Mouse (Mus musculus) embryo, embryonic 11.5 days (tissue): ENCODE measurements around the gene Nfam1.
"Not testable (repeated sequence)": the region's sequence is repeated elsewhere in the genome, so short reads cannot be mapped to it uniquely, and the experiment has no call there.

Source experiments
- DNase-seq: peaks from one replicate; pipeline ENCODE4 v3.0.0-alpha.2; 2012; ENCODE audit warnings: low read depth, low spot score

Gene Nfam1

GRCm38 (mm10) chr15:83032981-83033541 lies at the start of gene Nfam1:
Gene Nfam1 (minus strand): TSS chr15:83033306.
- DNase-seq: no peak

DNA sequence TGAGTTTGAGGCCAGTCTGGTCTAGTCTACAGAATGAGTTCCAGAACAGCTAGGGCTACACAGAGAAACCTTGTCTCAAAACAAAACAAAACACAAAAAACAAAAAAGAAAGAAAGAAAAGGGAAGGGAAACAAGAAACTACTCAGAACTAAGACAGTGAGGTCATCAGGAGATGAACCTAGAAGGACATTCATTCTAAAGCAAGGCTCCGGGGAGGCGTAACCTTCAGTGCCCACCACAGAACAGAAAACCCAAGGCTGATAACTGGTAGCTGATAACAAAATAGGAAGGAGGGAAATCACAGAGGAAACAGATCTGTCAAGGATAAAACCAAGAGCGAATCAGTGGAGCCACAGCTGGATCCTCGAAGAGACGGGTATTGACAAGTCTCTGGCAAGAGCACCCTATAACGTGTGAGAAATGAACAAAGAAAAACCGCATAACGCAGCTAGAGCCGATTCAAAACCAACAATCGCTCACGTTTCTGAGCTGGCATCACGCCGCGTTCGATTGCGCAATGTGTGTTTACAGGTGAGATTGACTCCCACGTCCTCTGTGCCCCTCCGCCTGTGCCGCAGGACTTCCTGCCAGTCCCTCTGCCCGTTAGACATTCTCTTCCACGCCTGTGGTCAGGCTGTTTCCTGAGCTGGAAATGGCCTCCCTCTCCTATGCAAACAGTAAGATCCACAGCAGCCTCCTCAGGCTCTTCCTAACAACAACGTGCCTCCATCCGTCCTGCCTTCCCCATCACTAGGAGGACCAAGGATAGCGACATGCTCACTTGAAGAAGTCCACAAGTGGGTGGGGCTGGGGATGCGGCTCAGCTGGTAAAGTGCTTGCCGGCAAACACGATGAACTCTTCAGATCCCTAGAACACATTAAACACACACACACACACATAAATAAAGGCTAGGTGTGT lies 42.8 kb upstream of the Nfam1 start:
- no peak for DNase-seq

DNA sequence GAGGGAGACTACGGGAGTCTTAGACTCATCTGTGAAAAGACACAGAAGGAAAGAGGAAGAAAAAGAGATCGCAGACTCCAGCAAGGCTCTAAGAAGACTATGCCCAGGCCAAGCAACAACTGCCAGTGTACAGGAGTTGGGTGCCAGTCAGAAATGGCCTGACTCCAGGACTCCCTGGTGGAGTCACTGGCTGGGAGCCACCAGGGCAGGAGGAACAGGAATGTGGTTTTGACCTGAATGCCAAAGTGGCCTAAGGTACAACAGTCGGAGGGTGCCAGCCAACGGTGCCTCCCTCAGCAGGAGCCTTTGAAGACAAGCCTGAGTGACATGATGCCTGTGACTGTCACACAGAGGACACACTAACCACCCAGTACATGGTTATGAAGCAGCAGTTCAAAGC lies 41.1 kb upstream of the Nfam1 start:
- no peak for DNase-seq

DNA sequence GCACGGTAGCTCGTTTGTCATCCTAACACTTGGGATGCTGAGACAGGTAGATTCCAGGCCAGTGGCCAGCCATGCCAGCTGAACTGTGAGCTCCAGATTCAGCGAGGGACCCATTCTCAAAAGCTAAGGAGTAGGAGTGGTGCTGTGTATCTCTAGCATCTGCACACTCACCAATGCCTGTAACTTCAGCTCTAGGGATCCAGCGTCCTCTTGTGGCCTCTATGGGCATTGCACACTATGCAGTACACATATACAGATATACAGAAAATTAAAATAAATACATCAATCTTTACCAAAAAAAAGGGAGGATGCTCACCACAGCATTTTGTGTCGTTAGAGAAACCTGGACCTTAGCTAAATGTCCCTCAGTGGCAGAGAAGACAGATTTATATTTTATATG lies 38.6 kb upstream of the Nfam1 start:
- DNase-seq: no peak

GRCm38 (mm10) chr15:83070942-83071341 lies 37.8 kb upstream of the Nfam1 start:
- DNase-seq: no peak

DNA sequence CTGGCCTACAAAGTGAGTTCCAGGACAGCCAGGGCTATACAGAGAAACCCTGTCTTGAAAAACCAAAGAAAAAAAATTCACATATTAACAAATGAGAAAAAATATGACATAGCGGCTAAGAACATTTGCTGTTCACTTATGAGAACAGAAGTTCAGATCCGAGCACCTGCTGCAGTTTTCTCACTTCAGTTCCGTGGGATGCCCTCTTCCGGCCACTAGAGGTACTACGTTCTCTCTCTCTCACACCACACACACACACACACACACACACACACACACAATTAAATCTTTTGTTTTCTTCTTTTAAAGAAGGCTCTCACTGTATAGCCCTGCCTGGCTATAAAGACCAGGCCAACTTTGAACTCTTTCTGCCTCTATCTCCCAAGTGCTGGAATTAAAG lies 35.2 kb upstream of the Nfam1 start:
- DNase-seq: no peak

- DNase-seq: no peak
Measured at GRCm38 (mm10) chr15:83065543-83065942, 32.4 kb upstream of the Nfam1 start.

GRCm38 (mm10) chr15:83062582-83062981 lies 29.5 kb upstream of the Nfam1 start:
- DNase-seq: not testable (repeated sequence)

DNA sequence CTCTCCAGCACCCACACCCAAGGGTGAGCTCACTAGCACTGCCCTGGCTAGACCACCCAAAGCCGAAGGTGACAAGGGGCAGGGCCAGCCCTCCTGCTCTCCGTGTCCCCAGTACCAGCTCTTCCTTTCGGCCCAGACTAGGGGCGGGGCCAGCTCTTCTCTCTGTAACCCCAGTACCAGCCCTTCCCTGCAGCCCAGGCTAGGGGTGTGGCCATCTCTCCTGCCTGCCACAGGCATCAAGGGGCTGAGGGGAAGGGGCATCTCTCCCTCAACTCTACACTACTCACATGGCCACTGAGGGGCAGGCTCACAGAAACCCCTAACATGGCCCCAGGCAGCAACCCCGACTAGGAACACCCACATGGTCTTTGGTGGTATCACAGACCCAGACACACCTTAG lies 28.6 kb upstream of the Nfam1 start:
- DNase-seq: no peak

GRCm38 (mm10) chr15:83059233-83059660 lies 26.1 kb upstream of the Nfam1 start:
- no peak for DNase-seq

DNA sequence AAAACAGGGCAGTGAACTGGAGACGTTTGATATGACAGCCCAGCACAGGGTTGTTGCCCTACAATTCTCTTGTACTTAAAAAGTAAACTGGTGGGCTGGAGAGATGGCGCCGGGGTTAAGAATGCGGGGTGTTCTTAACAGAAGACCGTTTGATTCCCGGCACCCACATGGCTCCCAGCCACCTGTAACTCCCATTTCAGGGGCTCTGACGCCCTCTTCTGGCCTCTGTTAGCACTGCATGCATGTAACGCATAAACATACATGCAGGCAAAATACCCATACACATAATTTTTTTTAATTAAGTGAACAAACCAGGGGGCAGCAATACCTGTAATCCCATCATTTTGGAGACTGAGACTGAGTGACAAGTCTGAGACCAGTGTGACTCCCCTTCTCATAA lies 24.4 kb upstream of the Nfam1 start:
- no peak for DNase-seq

DNA sequence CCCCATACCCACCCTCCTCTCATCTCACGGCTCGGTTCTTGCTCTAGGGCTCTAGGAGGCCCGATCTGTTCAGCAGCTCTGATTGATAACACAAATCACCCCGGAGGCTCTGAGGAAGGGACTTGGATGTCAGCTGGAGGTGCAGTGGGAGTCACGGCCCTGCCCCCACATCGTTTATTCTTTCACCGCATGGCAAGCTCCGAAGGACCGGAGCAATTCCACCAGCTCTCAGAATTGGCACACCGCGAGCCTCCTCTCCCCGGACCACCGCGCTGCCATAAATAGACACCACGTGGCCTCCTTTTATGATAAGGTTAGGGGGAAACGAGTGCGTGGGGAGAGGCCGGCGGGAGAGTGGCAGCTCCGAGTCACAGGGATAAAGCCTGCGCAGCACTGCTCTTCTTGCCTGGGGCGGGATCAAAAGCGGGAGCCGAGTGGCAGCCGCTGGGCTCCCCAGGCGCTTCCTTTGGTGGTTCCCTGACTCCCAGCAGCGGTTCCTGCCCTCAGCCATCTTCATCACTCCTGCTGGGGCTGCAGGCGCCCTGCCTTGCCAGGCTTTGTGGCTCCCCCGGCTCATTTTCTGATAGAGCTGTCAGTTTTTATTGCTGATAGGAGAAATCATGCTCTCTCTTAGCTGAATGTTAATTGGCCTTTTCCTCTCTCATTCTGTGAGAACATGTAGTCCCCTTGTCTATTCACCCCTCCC lies 23.4 kb upstream of the Nfam1 start:
- DNase-seq: no peak

DNA sequence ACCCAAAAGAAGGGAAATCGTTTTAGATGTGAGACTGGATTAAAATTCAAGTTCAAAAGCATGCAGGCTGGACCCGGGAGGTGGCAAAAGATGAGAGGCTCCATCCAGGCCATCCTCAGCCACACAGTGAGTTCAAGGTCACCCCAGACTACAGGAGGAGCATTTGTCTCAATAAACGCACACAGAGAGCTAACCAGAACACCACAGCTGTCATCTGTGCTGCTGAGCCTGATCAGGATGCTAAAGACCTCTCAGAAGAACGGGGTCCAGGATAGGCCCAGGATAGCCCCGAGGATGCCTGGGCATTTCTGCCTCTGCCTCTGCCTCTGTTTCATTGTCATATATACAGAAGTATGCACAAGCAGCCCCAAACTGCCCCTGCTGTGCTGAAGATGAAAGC lies 22.5 kb upstream of the Nfam1 start:
- no peak for DNase-seq

DNA sequence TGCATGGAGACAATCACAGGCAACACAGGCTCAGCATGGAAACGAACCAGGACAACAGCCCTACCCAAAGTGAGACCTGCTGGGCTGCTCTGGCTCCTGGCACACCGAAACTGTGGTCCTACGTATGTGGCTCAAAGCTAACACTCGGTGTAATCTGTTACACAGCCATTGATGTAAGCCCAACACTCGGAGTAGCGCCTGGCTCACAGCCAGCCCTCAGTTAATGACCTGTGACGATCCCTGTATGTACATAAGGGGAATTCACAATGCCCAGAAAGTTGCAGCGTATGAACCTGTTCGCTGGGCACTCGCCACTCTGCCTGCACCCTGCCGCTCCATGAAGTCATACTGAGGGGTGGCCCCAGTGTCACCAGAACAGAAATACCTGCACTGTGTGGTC lies 20.2 kb upstream of the Nfam1 start:
- no peak for DNase-seq

- no peak for DNase-seq
Measured at GRCm38 (mm10) chr15:83052341-83053104, 19.4 kb upstream of the Nfam1 start.

DNA sequence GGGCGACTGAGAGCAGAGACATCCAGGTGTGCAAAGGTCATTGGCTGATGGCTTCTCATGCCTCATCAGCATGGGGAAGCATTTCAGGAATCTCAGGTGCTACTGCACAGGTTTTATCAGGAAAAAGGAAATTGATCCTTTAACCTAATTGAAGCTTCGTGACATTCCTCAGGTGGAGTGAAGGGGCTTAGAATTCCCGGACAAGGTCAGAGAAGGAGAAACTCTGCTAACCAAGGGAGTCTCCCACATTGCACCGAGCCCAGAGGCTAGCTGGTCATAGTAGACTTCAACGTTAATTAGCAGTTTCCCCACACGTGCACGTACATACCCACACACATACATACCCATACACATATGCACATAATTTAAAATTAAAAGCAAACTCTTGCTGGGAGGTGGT lies 13.6 kb upstream of the Nfam1 start:
- DNase-seq: no peak

DNA sequence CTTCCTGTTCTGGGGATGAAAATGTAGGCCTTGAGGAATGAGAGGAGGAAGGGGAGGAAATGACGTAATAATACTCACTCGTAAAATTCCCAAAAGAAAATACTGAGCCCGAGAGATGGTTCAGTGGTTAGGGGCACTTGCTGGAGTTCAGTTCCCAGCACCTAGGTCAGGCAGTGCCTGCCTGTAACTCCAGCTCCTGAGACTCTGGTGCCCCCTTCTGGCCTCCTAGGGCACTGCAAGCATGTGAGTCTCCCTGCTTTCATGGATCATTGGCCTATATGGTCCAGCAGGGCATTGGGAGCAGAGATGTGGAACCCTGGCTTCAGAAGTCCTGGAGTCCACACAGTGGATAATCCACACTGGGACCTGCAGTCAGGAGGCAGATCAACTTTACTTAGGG lies 13.2 kb upstream of the Nfam1 start:
- no peak for DNase-seq

- not testable (repeated sequence) for DNase-seq
Measured at GRCm38 (mm10) chr15:83045565-83045964, 12.5 kb upstream of the Nfam1 start.

DNA sequence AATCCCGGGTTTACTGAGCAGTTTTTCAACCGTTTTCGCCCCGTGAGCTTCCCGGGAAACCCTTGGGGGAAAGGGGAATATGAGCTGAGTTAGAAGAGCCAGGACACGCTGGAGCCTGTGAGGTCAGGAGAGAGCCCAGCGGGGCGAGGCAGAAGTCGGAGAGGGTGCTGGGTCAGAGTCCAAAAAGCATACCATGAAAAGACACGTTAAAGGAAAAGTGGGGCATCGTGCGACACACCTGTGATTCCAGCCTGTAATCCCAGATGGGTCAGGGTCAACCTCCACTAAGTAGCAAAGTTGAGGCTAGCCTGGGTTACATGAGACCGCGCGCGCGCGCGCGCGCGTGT lies 10.2 kb upstream of the Nfam1 start:
- no peak for DNase-seq

- DNase-seq: no peak
Measured at GRCm38 (mm10) chr15:83042655-83043361, 9.7 kb upstream of the Nfam1 start.

GRCm38 (mm10) chr15:83040156-83040555 lies 7.0 kb upstream of the Nfam1 start:
- no peak for DNase-seq
